Mouse (Mus musculus): Measurements from ENCODE around the gene Ell. TPM values are rescaled to one million over a fixed set of nuclear protein-coding genes. Genes with fewer than 3 reads are reported as not detected.
"Not testable (repeated sequence)": the region's sequence is repeated elsewhere in the genome, so short reads cannot be mapped to it uniquely, and the experiment has no call there.

Gene Ell
- total RNA-seq, 2 experiments from 2014 or later, result 8.1 to 19.3 TPM

DNA sequence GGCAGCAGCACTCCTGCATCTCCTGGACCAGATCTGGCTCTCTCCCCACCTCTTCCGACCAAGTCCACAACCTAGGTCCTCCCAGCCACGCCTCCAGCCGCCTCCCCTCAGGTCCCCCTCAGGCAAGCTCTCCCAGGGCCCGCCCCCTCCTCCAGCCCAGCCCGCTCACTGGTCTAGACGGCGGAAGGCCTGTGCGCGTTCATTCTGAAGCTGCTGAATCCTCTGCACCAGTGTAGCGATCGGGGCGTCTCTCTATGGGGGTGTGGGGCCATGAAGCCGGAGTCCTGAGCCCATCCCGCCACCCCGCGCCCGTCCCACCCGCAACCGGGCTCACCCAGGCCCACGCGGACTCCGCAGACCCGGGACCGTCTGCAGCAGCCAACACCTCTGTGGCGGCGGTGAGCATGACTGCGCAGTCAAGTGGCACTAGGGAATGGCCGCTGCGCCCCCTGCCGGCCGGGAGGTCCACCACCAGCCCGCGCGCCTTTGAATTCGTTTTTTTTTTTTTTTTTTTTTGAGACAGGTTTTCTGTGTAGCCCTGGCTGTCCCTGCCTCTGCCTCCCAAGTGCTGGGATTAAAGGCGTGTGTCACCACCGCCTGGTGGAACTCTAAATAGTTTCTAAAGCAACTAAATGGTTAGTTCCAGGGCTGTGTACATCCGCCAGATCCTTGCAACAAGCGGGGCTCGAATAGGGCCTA lies 32.8 kb upstream of the Ell start, which contains the start of gene Rex1bd:
Rex1bd (minus strand) TSS at position 425 of the 699 bp plus-strand sequence.
- DNase-seq, result peak; percentile 94

DNA sequence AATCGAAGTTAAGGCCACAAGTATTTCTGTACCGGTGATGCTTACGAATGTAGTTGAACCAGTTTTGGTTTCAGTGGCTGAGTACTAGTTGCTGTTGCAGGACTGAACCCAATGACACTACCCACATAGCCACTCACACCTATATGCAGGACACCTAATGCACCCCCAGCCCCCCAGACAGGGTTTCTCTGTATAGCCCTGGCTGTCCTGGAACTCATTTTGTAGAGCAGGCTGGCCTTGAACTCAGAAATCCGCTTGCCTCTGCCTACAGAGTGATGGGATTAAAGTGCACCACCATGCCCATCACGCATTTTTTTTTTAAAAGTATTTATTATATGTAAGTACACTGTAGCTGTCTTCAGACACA lies 32.2 kb upstream of the Ell start:
- no peak for DNase-seq

DNA sequence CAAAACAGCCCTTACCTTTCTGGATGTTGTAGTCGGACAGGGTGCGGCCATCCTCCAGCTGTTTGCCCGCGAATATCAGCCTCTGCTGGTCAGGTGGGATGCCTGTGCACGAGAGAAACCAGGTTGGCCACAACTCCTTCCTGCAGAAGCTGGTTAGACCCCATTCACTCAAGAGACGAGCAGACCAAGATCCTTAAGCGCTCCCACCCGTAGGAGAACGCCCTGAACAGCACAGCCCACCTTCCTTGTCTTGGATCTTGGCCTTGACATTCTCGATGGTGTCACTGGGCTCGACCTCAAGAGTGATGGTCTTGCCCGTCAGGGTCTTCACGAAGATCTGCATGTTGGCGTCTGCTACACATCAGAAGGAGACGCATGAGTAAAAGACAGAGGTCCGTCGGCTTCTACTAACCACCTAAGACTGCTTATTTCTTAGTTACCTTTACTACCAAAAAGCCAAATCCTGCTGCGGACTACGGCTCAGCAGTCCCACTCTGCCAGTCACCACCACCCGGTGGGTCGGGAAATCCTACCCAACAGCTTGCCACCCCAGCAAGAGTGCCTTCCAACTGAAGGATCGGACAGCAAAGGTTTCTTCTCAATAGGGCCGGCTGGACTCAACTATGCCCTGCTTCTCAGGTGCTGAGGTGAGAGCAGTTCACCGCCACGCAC lies 29.8 kb upstream of the Ell start:
- no peak for DNase-seq

DNA sequence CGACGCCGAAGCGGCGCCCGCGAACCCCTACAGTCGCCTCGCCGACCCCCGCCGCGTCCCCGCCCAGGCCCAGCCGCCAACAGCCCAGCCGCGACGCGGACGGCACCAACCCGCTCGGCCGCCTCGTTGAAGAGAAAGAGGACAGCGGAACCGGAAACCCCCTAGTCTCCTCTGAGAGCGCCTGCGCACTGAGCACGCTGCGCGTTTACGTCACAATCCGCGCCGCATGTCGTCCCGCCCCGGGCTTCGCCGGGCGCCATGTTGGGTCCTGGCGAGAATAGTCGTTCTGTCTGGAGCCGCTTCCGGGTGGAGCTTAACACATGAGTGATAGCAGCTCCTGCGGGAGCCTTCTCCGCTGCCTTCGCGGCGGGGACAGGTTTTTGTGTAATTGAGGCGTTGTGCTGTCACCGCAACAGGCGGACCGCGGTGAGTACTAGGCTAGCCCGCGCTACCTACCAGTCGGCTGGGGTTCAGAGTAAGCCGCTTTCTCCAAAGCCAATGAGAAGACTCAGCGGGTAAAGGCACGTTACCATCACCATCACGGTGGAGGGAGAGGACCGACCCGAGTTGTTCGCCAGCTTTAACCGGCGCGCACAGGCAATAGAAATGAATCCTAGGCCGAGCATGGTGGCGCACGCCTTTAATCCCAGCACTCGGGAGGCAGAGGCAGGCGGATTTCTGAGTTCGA lies 28.9 kb upstream of the Ell start, which contains the start of gene Uba52:
Uba52 (minus strand) TSS at position 574 of the 688 bp plus-strand sequence.
- peak; percentile 95 for DNase-seq

DNA sequence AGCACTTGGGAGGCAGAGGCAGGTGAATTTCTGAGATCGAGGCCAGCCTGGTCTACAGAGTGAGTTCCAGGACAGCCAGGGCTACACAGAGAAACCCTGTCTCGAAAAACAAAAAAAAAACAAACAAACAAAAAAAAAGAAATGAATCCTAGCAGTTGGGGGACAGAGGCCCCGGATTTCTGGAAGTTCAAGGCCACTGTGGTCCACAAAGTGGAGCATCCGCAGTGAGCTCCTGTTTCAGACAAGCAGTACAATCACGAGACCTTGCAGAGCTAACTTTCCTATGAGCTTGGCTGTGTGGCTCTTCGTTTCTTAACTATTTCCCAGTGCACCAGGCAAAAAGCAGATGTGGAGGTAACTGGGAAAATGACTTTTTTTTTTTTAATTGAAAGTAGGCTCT lies 28.1 kb upstream of the Ell start:
- DNase-seq, result not testable (repeated sequence)

DNA sequence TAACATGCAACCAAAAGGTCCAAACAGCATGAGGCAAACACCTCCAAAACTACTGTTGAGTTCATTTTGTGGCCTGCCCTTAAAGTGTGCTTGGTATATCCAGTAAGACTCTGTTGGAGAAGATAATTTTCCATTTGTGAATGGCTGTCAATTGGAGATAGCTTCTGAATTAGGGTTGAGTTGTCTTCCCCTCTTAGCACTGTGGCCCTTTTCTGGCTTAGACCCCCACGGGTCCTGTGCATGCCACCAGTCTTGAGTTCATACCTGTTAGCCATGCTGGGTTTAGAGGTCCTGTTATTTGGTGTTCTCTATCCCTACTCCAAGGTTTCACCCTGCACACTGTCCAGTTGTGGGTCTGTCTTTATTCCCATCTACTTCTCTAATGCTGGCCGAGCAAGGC lies 27.5 kb upstream of the Ell start:
- no peak for DNase-seq

DNA sequence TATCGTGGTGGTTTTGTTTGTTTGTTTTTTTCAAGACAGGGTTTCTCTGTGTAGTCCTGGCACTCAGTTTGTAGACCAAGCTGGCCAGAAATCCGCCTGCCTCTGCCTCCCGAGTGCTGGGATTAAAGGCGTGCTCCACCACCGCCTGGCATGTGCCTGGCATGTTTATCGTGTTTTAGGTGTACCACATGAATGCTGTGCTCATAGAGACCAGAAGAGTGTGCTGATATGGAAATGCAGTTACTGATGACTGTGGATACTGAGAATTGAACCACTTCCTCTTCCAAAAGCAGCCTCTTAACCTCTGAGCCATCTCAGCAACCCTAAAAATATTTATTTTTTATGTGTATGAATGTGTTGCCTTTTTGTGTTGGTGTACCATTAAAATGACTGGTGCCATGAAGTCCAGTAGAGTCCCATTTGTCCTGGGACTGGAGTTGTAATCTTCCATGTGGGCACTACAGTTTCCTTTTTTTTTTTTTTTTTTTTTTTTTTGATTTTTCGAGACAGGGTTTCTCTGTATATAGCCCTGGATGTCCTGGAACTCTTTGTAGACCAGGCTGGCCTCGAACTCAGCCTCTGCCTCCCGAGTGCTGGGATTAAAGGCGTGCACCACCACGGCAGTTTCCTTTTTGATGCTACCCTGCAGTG lies 26.9 kb upstream of the Ell start:
- DNase-seq, result no peak

DNA sequence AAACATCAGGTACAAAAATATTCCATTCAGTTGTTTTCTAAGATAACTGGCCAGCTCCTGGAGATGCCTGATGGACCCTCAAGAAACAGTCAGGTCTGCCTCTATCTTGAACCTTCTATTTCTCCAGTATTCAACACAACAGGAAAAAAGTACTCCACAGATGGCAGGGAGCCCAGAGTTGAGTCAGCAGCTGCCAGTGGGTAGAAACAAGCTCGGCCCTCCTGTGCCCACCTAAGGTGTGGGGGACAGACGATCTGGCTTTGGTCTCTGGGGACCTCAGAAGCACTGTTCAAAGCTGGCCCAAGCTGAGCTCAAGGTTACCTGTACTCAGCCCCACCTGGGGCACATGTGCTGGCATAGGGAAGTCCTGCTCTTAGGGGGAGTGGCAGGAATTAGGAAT lies 25.8 kb upstream of the Ell start:
- no peak for DNase-seq

DNA sequence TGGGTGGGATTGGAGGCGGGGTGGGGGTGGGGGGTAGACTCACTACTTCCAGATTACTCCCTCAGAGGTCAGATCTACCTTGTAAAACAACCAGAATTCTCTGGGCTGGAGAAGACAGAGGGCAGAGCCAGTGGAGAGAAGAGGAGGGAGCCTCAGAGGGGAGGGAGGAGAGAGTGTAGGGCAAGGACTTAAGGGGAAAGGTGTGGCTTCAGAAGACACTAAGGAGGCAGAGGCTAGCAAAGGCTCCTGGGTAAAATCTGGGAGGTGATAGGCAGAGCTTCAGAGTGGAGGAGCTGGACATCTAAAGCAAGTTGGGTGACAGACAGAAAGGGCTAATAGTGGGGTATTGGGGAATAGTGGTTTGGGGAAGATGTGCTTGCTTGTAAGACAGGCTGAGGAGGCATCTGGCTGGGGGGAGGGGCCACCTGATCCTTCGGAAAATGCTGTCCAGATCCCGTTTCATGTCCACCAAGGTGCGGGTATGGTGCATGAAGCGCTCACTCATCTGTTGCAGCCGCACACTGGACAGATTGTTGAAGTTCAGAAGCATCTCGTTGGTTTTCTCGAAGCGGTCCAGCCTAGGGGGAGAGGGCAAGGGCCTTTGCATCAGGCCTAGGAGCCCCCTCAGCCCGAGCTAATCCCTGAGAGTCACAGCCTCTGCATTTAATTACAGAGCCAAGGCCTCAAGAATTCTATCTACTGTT lies 21.2 kb upstream of the Ell start:
- no peak for DNase-seq

DNA sequence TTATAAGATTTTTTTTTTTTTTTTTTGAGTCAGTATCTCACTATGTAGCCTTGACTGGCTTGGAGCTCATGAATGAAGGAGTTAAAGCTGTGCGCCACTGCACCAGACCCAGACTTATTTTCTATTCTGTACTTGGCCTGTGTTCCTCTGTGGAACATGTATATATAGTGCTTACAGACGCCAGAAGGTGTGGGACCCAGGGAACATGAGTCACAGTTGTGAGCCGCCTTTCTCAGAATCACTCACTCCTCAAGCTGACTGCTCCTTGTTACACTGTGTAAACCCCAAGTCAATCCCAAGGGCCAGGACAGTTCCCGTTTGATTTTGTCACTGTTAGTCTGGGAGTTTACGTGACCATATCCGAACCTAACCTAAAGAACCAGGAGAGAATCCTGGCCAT lies 20.2 kb upstream of the Ell start:
- DNase-seq, result no peak

DNA sequence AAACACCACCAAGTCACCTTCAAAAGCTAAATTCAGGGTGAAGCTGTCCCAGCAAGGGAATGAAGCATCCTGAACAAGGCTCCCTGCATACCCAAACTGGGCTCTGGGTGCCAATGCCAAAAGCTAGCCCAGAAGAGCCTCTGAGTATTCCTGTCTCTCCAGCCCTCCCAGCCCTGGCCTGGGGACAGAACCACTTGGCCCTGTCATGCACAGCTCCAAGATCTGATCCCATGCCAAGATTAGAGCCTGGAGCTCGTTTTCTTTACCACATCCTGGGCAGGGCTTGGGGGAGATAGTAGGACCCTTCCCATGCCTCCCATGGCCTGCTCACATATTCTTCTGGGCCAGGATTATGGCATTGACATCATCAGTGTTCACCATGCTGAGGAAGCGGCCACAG lies 19.7 kb upstream of the Ell start:
- DNase-seq, result no peak

DNA sequence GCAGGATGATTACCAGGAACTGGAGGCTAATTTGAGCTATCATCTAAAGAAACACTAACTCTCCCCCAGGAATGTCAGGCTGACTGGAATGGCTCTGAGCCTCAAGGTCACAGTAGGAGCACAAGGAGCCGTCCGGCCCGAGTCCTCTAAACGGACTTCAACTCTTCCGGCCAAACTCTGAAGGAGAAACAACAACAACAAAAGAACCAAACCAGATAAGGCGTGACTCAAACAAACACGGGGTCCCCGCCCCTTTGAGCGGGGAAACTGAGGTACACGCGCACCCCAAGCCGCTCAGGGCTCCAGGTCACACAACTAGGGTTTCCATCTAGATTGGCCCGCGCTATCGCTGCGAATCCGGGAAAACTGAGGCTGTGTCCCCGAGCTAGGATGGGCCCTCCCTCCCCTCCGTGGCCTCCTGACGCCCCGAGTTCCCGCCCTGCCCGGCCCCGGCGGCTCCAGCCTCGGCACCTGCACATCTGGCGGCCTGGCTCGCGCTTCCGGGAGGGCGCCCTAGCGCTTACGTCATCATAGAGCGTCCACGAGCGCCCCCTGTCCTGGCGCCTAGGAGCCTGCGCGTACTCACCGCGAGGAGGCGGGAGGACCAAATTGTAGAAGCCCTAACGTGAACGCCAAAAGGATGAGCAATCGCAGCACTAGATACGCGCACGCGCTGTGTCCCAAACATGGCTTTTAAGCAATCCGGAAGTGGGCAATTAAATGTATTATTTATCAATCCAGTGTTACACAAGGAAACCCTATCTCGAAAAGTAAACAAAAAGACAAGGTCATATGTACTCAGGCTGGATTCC lies 16.5 kb upstream of the Ell start:
- DNase-seq, result peak; percentile 95

DNA sequence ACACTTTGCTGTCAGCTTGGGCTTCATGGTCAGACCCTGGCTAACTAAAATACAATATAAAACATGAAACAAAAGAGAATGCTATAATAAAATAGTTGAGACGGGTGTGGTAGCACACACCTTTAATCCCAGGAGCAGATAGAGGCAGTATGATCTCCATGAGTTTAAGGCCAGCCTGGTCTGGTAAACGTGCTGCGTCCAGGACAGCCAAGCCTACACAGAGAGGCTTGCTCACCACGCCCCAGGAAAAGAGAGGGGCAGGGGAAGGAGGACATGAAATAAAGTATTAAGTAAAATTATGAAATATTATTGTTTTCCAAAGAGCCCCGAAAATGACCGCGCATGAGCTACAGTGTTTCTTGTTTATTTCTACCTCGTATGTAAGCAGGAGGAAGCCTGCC lies 12.1 kb upstream of the Ell start:
- no peak for DNase-seq

DNA sequence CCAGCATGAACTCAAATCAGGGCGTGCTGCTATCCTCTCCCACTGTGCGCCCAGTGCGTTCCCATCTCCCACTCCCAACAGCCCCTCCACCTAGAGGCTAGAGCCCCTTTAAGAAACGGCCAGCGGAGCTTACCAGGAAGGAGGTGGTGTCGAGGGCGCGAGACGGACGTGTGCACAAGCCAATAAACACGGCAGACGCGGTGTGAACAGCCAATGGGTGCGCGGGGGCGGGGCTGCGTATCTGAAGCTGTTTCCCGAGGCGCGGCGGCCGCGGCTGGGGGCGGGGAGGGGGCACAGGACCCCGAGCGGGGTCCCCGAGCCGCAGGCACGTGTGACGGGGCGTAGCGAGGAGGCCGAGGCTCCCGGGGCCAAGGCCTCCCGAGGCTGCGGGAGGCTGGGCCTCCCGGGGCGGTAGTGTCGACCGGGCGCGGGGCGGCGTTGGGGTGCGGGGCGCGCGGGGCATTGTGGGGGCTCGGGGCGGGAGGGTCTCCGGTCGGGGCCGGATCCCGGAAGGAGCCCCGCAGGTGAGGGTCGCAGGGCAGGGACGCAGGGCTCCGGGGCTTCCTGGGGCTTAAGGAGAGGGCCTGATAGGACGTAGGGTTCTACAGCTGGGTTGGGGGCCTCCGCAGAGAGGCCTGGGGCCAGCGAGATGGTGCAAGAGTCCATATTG lies 11.6 kb upstream of the Ell start, which contains the start of the genes Fkbp8 and Kxd1:
Fkbp8 (plus strand) TSS at position 213 of the 670 bp plus-strand sequence.
Kxd1 (minus strand) TSS at position 445 of the 670 bp plus-strand sequence.
- DNase-seq, result peak; percentile 97

DNA sequence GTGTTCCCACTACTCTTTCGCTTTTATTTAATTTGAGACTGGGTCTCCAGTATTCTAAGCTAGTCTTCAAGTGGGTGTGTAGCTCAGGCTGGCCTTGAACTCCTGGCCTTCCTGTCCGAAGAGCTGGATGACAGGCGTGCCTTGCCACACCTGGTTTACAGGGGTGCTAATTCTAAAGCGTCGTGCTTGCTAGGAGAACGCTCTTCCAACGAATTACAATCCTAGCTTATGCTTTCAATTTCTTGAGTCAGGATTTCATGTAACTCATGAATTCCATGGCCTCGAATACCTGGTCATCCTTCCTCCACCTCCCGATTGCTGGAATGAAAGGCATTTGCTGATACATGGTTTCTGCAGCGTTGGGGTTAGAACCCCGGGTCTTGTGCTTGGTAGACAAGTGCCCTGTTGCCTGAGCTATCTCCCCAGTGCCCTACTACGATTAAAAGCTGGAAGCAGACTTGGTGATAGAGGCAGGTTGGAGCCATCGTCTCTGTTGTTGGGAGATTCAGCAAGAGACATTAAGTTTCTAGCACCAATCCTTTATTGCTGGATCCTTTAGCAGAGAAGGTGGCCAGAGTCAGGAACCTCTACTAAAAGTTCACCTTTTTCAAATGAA lies 11.0 kb upstream of the Ell start:
- DNase-seq, result no peak

DNA sequence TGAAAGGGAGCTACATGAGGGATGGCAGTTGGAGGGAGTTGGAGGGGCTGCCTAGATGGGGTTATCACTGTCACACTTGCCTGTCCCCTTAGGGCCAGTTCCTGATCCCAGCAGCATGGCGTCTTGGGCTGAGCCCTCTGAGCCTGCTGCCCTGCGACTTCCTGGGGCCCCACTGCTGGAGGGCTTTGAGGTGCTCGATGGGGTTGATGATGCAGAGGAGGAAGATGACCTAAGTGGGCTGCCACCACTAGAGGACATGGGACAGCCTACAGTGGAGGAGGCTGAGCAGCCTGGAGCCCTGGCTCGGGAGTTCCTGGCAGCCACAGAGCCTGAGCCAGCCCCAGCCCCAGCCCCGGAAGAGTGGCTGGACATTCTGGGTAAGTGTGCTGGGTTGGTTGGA lies 10.0 kb upstream of the Ell start:
- DNase-seq, result no peak

DNA sequence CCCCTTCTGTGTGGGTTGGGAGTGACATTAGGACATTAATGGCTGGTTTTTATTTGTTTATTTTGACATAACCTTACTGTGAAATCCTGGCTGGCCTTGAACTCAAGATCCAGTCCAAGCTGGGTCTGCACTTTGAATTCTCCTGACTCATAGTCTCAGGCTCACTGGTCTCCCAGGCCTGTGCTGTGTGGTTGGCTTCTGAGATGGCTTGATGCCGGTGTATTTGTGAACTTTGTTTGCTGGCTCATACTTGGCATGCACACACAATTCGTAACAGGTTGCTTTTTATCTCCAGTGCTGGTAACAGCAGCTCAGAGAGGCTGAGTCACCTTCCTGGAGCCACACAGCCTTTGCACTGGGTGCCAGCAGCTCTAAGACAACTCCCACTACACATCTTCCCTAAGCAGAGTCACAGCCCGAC lies 9.5 kb upstream of the Ell start:
- no peak for DNase-seq

DNA sequence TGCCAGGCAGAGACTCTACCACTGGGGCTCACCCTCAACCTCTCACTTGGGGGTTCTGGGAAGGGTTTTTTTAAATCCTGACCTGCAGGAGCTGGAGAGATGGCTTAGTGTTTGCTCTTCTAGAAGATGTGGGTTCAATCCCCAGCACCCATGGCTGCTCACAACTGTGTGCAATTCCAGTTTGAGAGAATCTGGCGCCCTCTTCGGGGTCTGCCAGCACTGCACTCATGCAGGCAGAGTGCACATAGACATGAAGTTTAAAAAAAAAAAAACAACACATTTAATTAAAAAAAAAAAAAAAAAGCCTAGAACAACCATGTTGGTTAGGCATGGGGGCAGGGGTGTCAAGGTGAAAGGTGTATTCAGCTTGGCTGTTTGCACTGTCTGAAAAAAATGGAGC lies 8.9 kb upstream of the Ell start:
- DNase-seq, result no peak

DNA sequence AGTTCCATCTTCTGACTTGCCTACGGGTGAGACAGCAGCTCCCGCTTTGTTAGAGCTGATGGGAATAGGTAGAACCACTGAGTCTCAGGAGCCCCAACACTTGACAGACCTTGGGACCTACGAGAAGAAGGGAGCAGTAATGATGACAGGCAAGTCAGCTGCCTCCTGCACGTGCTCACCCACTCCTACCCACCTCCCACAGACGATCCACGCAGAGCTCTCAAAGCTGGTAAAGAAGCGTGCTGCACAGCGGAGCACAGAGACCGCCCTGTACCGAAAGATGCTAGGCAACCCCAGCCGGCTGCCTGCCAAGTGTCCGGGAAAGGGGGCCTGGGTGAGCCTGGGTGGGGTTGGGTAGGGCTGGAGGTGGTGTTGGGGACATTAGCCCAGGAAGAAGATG lies 5.0 kb upstream of the Ell start:
- no peak for DNase-seq

DNA sequence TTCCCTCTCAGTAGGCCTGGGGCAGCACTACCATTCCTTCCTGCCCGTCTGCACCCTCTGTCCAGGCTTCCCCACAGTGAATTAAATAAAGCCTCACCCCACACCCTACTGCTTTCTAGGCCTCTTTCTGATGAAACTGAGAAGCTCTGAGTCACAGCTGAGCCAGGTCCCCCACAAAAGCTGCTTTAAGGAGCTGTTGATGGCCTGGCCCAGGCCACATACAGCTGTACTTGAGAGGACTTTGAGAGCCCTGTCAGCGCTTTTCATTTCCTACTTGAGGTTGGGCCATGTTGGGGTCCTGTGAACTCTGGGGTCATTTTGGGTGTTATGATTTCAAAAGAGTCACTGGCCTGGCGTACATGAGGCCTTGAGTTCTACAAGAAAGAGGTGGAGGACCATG lies 4.0 kb upstream of the Ell start:
- no peak for DNase-seq
